Mouse (Mus musculus) thymus, adult 2 months (tissue): ENCODE data around the gene Nelfa. TPM values are rescaled to one million over a fixed set of nuclear protein-coding genes. Genes with fewer than 3 reads are reported as not detected.
"Not testable (repeated sequence)": the region's sequence is repeated elsewhere in the genome, so short reads cannot be mapped to it uniquely, and the experiment has no call there.

Experiments used
- DNase-seq: peaks from one replicate; pipeline ENCODE4 v3.0.0; 2021
- H3K27ac ChIP-seq: fragments of 200-500 bp; 2 replicates; pipeline ENCODE4 v1.5.1; 2012; ENCODE audit warnings: low read length, control low read depth; ENCODE audit not compliant: control insufficient read depth, insufficient read depth
- H3K27me3 ChIP-seq: fragments of 200-500 bp; 2 replicates; pipeline ENCODE4 v1.6.1; 2012; ENCODE audit warnings: mild to moderate bottlenecking, low read length, moderate library complexity, mixed read lengths; ENCODE audit not compliant: control insufficient read depth, insufficient read depth
- H3K36me3 ChIP-seq: fragments of 200-500 bp; 2 replicates; pipeline ENCODE4 v1.6.1; 2012; ENCODE audit warnings: mild to moderate bottlenecking, low read length, moderate library complexity; ENCODE audit not compliant: control insufficient read depth, insufficient read depth
- H3K4me1 ChIP-seq: fragments of 200-500 bp; replicated peaks from 2 replicates; pipeline ENCODE4 v1.6.1; 2012; ENCODE audit warnings: low read length; ENCODE audit not compliant: control insufficient read depth, insufficient read depth
- H3K4me3 ChIP-seq: fragments of 200-500 bp; 2 replicates; pipeline ENCODE4 v1.5.1; 2012; ENCODE audit warnings: mild to moderate bottlenecking, low read length, control low read depth, moderate library complexity; ENCODE audit not compliant: control insufficient read depth, insufficient read depth
- CTCF ChIP-seq: fragments of 200-500 bp; IDR thresholded peaks from 2 replicates; pipeline ENCODE4 v1.5.1; 2012; ENCODE audit warnings: mild to moderate bottlenecking, control low read depth, low read length, moderate library complexity, borderline replicate concordance; ENCODE audit not compliant: control insufficient read depth, poor library complexity, insufficient read depth; ENCODE audit errors: extremely low read depth
- POLR2A ChIP-seq: fragments of 200-500 bp; IDR thresholded peaks from 2 replicates; pipeline ENCODE4 v1.6.1; 2012; ENCODE audit warnings: mild to moderate bottlenecking, low read length, control low read depth, moderate library complexity; ENCODE audit not compliant: control insufficient read depth, poor library complexity, insufficient read depth; ENCODE audit errors: extremely low read depth
- WGBS: fragments of 180-500 bp; shearing (Covaris S2); methylation state at CpG from one replicate; pipeline ENCODE4 v1.1.7; 2018; 5-methylcytosine and 5-hydroxymethylcytosine counted together
- polyA plus RNA-seq: library from polyadenylated mRNA; depleted of rRNA; stranded (reverse); fragments of >200 nt; gene quantifications from 2 replicates; pipeline ENCODE4 v1.2.3, GENCODE M21; 2012

Gene Nelfa
- polyA plus RNA-seq, 1 experiment: 85.1 TPM

GRCm38 (mm10) chr5:33920924-33921323 lies 15.3 kb downstream of the Nelfa start:
- WGBS: 43% methylated on average over 4 of the region's 4 CpGs
- DNase-seq: no peak
- Histone ChIP-seq H3K4me3 (no peak overlapping the region), H3K27me3 (no peaks in the 10 kb centered on the region), H3K36me3 (peaks cover 38% of the 10 kb centered on the region), H3K4me1 (no peaks in the 10 kb centered on the region), H3K27ac (no peak overlapping the region)
- TF ChIP-seq POLR2A (no peak), CTCF (no peak)

- H3K4me1 ChIP-seq: no peaks in the 10 kb centered on the region
- WGBS: 98% methylated on average over 2 of the region's 2 CpGs
- DNase-seq: no peak
- no peak overlapping the region for H3K4me3 ChIP-seq
- no peak overlapping the region for H3K27ac ChIP-seq
- TF ChIP-seq CTCF (no peak), POLR2A (no peak)
- no peaks in the 10 kb centered on the region for H3K27me3 ChIP-seq
- peaks cover 46% of the 10 kb centered on the region for H3K36me3 ChIP-seq
Observed at GRCm38 (mm10) chr5:33920037-33920436, 16.2 kb downstream of the Nelfa start.

- Histone ChIP-seq H3K36me3 (peaks cover 46% of the 10 kb centered on the region), H3K4me3 (no peak overlapping the region), H3K4me1 (no peaks in the 10 kb centered on the region), H3K27ac (no peak overlapping the region), H3K27me3 (no peaks in the 10 kb centered on the region)
- TF ChIP-seq POLR2A: no peak
- no peak for TF ChIP-seq CTCF
- DNase-seq: no peak
- WGBS: 93% methylated on average over 1 of the region's 1 CpGs
Observed at GRCm38 (mm10) chr5:33919466-33919865, 16.7 kb downstream of the Nelfa start.

GRCm38 (mm10) chr5:33916616-33917015 lies 19.6 kb downstream of the Nelfa start:
- not testable (repeated sequence) for H3K4me3 ChIP-seq, H3K4me1 ChIP-seq, H3K27me3 ChIP-seq, H3K27ac ChIP-seq, DNase-seq
- peaks cover 51% of the 10 kb centered on the region for H3K36me3 ChIP-seq
- WGBS: 100% methylated on average over 2 of the region's 2 CpGs

- H3K36me3 ChIP-seq: peaks cover 38% of the 10 kb centered on the region
- H3K27me3 ChIP-seq, H3K27ac ChIP-seq, DNase-seq, H3K4me1 ChIP-seq, H3K4me3 ChIP-seq: not testable (repeated sequence)
Observed at GRCm38 (mm10) chr5:33915031-33915430, 21.2 kb downstream of the Nelfa start.

GRCm38 (mm10) chr5:33903176-33903575 lies 33.0 kb downstream of the Nelfa start:
- WGBS: 98% methylated on average over 9 of the region's 9 CpGs
- H3K27ac ChIP-seq: no peak overlapping the region
- H3K27me3 ChIP-seq: no peaks in the 10 kb centered on the region
- H3K36me3 ChIP-seq: peaks cover 45% of the 10 kb centered on the region
- no peak overlapping the region for H3K4me3 ChIP-seq
- TF ChIP-seq POLR2A (no peak), CTCF (no peak)
- H3K4me1 ChIP-seq: no peaks in the 10 kb centered on the region
- DNase-seq: no peak

- H3K27ac ChIP-seq: no peak overlapping the region
- no peaks in the 10 kb centered on the region for H3K27me3 ChIP-seq
- TF ChIP-seq CTCF (no peak), POLR2A (no peak)
- H3K4me1 ChIP-seq: no peaks in the 10 kb centered on the region
- no peak overlapping the region for H3K4me3 ChIP-seq
- 98% methylated on average over 2 of the region's 2 CpGs for WGBS
- peaks cover 50% of the 10 kb centered on the region for H3K36me3 ChIP-seq
- no peak for DNase-seq
Observed at GRCm38 (mm10) chr5:33902696-33903095, 33.5 kb downstream of the Nelfa start.

GRCm38 (mm10) chr5:33901278-33901677 lies 34.9 kb downstream of the Nelfa start:
- Histone ChIP-seq H3K4me1 (no peaks in the 10 kb centered on the region), H3K27me3 (no peaks in the 10 kb centered on the region), H3K4me3 (no peak overlapping the region), H3K27ac (no peak overlapping the region), H3K36me3 (peaks cover 64% of the 10 kb centered on the region)
- DNase-seq: no peak
- 91% methylated on average over 3 of the region's 3 CpGs for WGBS
- TF ChIP-seq POLR2A (no peak), CTCF (no peak)
